In genomic region chr9:17556186-17556585, GRCm38 (mm10) we compare ENCODE assay signal across 1 mouse cellular context.
TF ChIP-seq lines count a peak whose summit lies in the region.

No protein-coding gene starts in this region.

TF ChIP-seq in CH12.LX, 34 proteins besides CTCF, POLR2A, EP300 and RAD21 (continued from another document):
- no peak for TF ChIP-seq ETS1 (conservative IDR thresholded peaks at IDR 0.05; ENCODE audit: low read depth, low read length)
- TF ChIP-seq MYC (IDR thresholded peaks at IDR 0.05; ENCODE audit: low read depth, low read length): no peak
TF ChIP-seq in CH12.LX: peak in this region for 0.
